ENCODE assay signal across 30 mouse cellular contexts in genomic region chr2:122531726-122532125, GRCm38 (mm10). TPM values are rescaled to one million over a fixed set of nuclear protein-coding genes. Genes with fewer than 3 reads are reported as not detected.
DNase-seq lines count a peak whose midpoint lies in the region; ATAC-seq lines count a peak whose summit lies in the region.
"Had no signal": no experiment of that assay in that cellular context is flagged by ENCODE, and none has a peak within 500 bp of the region (broad histone marks: within the 10 kb centered on the region; RNA-seq: fewer than 3 reads in every experiment).

No protein-coding gene starts in this region.

- no peak for DNase-seq in frontal cortex, adult 2 months (ENCODE audit: extremely low spot score in 1 of 2, low spot score in 1 of 2)
- DNase-seq in midbrain, embryonic 10.5 days (ENCODE audit: low spot score), result no peak
- DNase-seq in lung, postnatal 14 days, result no peak
- DNase-seq in cerebellum, adult 9-10 months, result no peak
- DNase-seq: adrenal gland, adult 2 months; embryo, embryonic 11 days; gastrocnemius, postnatal 10 days; heart, postnatal 4 days; kidney, adult 8-10 months; kidney, postnatal 10 days; liver; lung, postnatal 4 days; thymus, adult 2 months; thymus, postnatal 4 days had no signal

- H3K4me1 ChIP-seq in midbrain, embryonic 13.5 days (replicated peaks), result no peaks in the 10 kb centered on the region
- no peaks in the 10 kb centered on the region for H3K4me1 ChIP-seq in midbrain, embryonic 10.5 days
- H3K4me1 ChIP-seq in forebrain, embryonic 16.5 days (replicated peaks; ENCODE audit: control insufficient read depth, insufficient read depth, low read length), result peaks cover 11% of the 10 kb centered on the region
- H3K4me1 ChIP-seq in midbrain, embryonic 16.5 days (ENCODE audit: control insufficient read depth, insufficient read depth, low read length), result no peaks in the 10 kb centered on the region
- H3K4me1 ChIP-seq: embryonic facial prominence, embryonic 13.5 days; intestine, embryonic 15.5 days; limb, embryonic 10.5 days; liver, embryonic 15.5 days; lung, embryonic 15.5 days had no signal

- H3K27ac ChIP-seq in midbrain, embryonic 13.5 days, result peak overlapping the region; percentile 0; the same call in 1 of the 2 replicates
- no peak overlapping the region for H3K27ac ChIP-seq in midbrain, embryonic 10.5 days (replicated peaks)
- H3K27ac ChIP-seq in forebrain, embryonic 16.5 days (ENCODE audit: low read length), result peak overlapping the region; percentile 14; the same call in 1 of the 2 replicates
- peak overlapping the region; percentile 77 for H3K27ac ChIP-seq in midbrain, embryonic 16.5 days (ENCODE audit: low read length)
- H3K27ac ChIP-seq: embryonic facial prominence, embryonic 13.5 days; intestine, embryonic 15.5 days; limb, embryonic 10.5 days; liver, embryonic 15.5 days; lung, embryonic 15.5 days; stomach, postnatal 0 days had no signal

- no peaks in the 10 kb centered on the region for H3K27me3 ChIP-seq in midbrain, embryonic 13.5 days
- no peaks in the 10 kb centered on the region for H3K27me3 ChIP-seq in midbrain, embryonic 10.5 days (ENCODE audit: low read depth, poor library complexity, severe bottlenecking)
- H3K27me3 ChIP-seq in forebrain, embryonic 16.5 days (replicated peaks; ENCODE audit: control insufficient read depth, insufficient read depth, low read length), result no peaks in the 10 kb centered on the region
- H3K27me3 ChIP-seq in midbrain, embryonic 16.5 days (ENCODE audit: control insufficient read depth, insufficient read depth, low read depth, low read length), result no peaks in the 10 kb centered on the region
- H3K27me3 ChIP-seq: CH12.LX; embryonic facial prominence, embryonic 13.5 days; intestine, embryonic 15.5 days; liver, embryonic 15.5 days; lung, embryonic 15.5 days; neural tube, embryonic 13.5 days had no signal

- H3K9ac ChIP-seq in midbrain, embryonic 13.5 days (replicated peaks), result no peak overlapping the region
- no peak overlapping the region for H3K9ac ChIP-seq in forebrain, embryonic 16.5 days (replicated peaks; ENCODE audit: low read depth, low read length)
- H3K9ac ChIP-seq in midbrain, embryonic 16.5 days (ENCODE audit: low read depth, low read length), result no peak overlapping the region
- H3K9ac ChIP-seq: embryonic facial prominence, embryonic 13.5 days; intestine, embryonic 15.5 days; liver, embryonic 15.5 days; lung, embryonic 15.5 days; neural tube, embryonic 13.5 days had no signal

- H3K4me3 ChIP-seq in midbrain, embryonic 13.5 days (replicated peaks), result no peak overlapping the region
- H3K4me3 ChIP-seq in midbrain, embryonic 10.5 days, result no peak overlapping the region
- no peak overlapping the region for H3K4me3 ChIP-seq in forebrain, embryonic 16.5 days (replicated peaks; ENCODE audit: low read length)
- no peak overlapping the region for H3K4me3 ChIP-seq in midbrain, embryonic 16.5 days (ENCODE audit: low read depth, low read length)
- H3K4me3 ChIP-seq: embryonic facial prominence, embryonic 13.5 days; erythroblast, embryonic 14.5 days; intestine, embryonic 15.5 days; limb, embryonic 10.5 days; liver, embryonic 15.5 days; lung, embryonic 15.5 days; neural tube, embryonic 13.5 days had no signal

- WGBS in midbrain, embryonic 13.5 days, result 55% methylated on average over 2 of the region's 2 CpGs
- 87% methylated on average over 2 of the region's 2 CpGs for WGBS in midbrain, embryonic 10.5 days
- 52% methylated on average over 2 of the region's 2 CpGs for WGBS in forebrain, embryonic 16.5 days
- WGBS in midbrain, embryonic 16.5 days, result 54% methylated on average over 2 of the region's 2 CpGs

- H3K36me3 ChIP-seq in midbrain, embryonic 13.5 days, result no peaks in the 10 kb centered on the region
- H3K36me3 ChIP-seq in midbrain, embryonic 10.5 days, result no peaks in the 10 kb centered on the region
- H3K36me3 ChIP-seq in forebrain, embryonic 16.5 days (ENCODE audit: control insufficient read depth, insufficient read depth), result no peaks in the 10 kb centered on the region
- H3K36me3 ChIP-seq in midbrain, embryonic 16.5 days (ENCODE audit: control insufficient read depth, insufficient read depth, low read length), result no peaks in the 10 kb centered on the region
- H3K36me3 ChIP-seq: embryonic facial prominence, embryonic 13.5 days; G1E; intestine, embryonic 15.5 days; limb, embryonic 10.5 days; liver, embryonic 15.5 days; lung, embryonic 15.5 days; neural tube, embryonic 13.5 days had no signal

- 0 out of 2 replicates have a peak, but pooled peaks have one; percentile 47 for ATAC-seq in frontal cortex, adult (ENCODE audit: low TSS enrichment)
- ATAC-seq in midbrain, embryonic 13.5 days, result peak; percentile 48; the same call in 1 of the 2 replicates
- peak; percentile 49; the same call in 1 of the 2 replicates for ATAC-seq in forebrain, embryonic 16.5 days
- peak; percentile 88 for ATAC-seq in midbrain, embryonic 16.5 days
- ATAC-seq: intestine, embryonic 15.5 days had no signal

- no peak overlapping the region for H3K4me2 ChIP-seq in midbrain, embryonic 13.5 days (replicated peaks)
- peak overlapping the region; percentile 15; the same call in 1 of the 2 replicates for H3K4me2 ChIP-seq in forebrain, embryonic 16.5 days (ENCODE audit: low read length)
- H3K4me2 ChIP-seq in midbrain, embryonic 16.5 days (ENCODE audit: low read length), result peak overlapping the region; percentile 16; the same call in 1 of the 2 replicates
- H3K4me2 ChIP-seq: embryonic facial prominence, embryonic 13.5 days; intestine, embryonic 15.5 days; liver, embryonic 15.5 days; lung, embryonic 15.5 days; neural tube, embryonic 13.5 days had no signal

- H3K9me3 ChIP-seq in midbrain, embryonic 13.5 days, result no peaks in the 10 kb centered on the region
- H3K9me3 ChIP-seq in midbrain, embryonic 10.5 days (replicated peaks), result no peaks in the 10 kb centered on the region
- H3K9me3 ChIP-seq in forebrain, embryonic 16.5 days (ENCODE audit: control insufficient read depth, low read length), result no peaks in the 10 kb centered on the region
- H3K9me3 ChIP-seq in midbrain, embryonic 16.5 days (replicated peaks; ENCODE audit: control insufficient read depth, low read length, poor library complexity, severe bottlenecking), result no peaks in the 10 kb centered on the region
- H3K9me3 ChIP-seq: embryonic facial prominence, embryonic 13.5 days; G1E; intestine, embryonic 15.5 days; limb, embryonic 10.5 days; liver, embryonic 15.5 days; lung, embryonic 15.5 days; neural tube, embryonic 13.5 days had no signal

RNA-seq across cellular contexts. Expression of gene Gm14085, which starts 47.0 kb away (rescaled TPM):
- polyA plus RNA-seq in frontal cortex, adult 2 months (2012; rRNA removed), result not detected in 2 replicates
- not detected in 2 replicates for polyA plus RNA-seq in midbrain, embryonic 13.5 days (2015; fragmentation: Nextera tagmentation; extraction: Ambion mirVana)
- not detected in 2 replicates for polyA plus RNA-seq in midbrain, embryonic 10.5 days (2016; fragmentation: Nextera tagmentation; extraction: Ambion mirVana)
- not detected in 2 replicates for polyA plus RNA-seq in forebrain, embryonic 16.5 days (2015; fragmentation: Nextera tagmentation; extraction: Ambion mirVana)
- 0.06 TPM in 1 of 2 replicates, not detected in the other for polyA plus RNA-seq in midbrain, embryonic 16.5 days (2015; fragmentation: Nextera tagmentation; extraction: Ambion mirVana)
- polyA plus RNA-seq: cerebellum, adult 2 months; embryonic facial prominence, embryonic 13.5 days; erythroblast, embryonic 14.5 days; heart, embryonic 14.5 days; limb, embryonic 10.5 days; lung, embryonic 15.5 days; neural tube, embryonic 13.5 days; stomach, postnatal 0 days had no signal
